Mouse (Mus musculus) testis, postnatal 10 days (tissue): ENCODE measurements around the gene Atp7b.

Experiments used
- DNase-seq: peaks from one replicate; pipeline ENCODE4 v3.0.0; 2021; ENCODE audit warnings: low spot score

Gene Atp7b

GRCm38 (mm10) chr8:22025241-22025640, 34.9 kb downstream of the Atp7b start:
- DNase-seq = no peak

DNA sequence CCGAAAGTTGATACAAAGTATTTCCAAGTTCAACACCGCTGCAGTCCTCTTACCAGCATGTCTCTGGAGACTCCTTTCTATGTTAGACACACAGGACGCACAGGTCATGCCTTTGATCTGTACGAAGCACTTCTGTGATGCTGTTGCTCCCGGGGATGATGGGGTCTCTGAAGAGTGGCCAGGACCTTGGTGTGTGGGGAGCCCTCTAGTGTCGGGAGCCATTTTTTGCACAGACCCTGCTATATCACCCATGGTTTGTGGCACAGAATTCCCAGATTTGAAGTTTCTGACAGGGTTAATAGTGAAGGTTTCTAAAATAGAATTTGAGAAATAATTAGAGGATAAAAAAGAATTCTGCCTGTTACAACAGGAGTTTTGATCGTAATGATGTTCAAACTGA, 37.9 kb downstream of the Atp7b start:
- no peak for DNase-seq

DNA sequence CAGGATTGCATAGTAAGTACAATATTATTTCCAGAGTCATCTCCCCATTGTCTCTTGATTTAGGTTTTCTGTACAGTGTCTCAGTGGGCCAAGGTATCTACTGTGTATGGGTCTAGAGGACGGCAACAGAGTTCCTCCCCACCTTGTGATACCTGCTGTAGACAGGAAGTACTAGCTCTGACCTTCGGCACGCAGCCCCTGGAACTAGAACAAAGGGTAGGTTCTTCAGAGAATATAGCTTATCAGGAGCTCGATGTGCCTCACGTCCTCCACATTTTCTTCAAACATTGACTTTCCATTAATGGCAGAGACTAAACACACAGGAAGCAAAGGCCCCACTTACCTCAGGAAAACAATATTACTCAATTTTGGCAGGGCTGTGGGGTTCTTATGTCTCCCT, 40.6 kb downstream of the Atp7b start:
- DNase-seq = no peak

GRCm38 (mm10) chr8:22017731-22018130, 42.4 kb downstream of the Atp7b start:
- DNase-seq = no peak

DNA sequence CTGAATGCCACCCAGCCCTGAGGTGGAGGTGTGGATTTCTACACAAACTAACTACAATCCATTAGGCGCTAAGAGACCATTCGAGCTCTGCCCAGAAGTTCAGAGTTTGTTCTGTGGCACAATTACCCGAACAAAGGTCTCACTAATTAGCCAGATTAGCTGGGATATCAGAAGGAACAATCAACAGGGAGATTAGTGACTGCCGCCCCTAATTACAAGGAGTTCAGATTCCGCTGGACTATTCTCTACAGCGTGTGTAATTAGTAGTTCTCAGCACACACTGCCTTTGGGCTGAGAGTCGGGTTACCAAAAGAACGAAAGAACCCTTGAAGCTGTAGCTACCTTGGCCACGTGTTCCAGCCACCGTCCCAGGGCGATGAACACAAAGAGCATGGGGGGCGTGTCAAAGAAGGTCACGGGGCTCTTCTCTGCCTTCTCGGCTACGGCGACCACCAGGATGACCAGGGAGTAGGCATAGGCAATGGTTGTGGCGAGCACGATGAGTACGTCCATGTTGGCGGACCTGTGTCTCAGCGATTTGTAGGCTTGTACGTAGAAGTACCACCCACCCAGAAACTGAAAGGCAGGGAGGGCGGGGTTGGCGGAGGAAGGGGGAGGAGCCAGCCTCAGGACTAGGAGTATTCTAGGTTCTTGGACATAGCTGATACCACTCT, 46.9 kb downstream of the Atp7b start:
- no peak for DNase-seq

DNA sequence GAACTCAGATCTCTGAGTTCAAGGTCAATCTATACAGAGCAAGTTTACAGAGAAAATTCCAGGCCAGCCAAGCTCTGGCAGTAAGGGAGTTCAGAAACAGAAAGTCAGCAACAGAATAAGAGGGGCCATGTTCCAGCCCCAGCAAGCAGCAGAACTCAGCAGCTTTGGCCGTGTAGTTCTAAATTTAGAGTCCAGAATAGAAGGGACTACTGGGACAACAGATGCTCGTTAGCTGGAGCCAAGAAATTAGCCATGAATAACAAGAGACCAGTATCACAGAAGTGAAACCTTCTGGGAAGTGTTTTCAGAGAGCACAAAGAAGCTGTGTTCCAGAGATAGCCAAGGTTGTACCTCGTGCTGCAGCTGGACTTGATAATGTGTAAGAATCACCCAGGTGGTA, 50.7 kb downstream of the Atp7b start:
- no peak for DNase-seq

DNA sequence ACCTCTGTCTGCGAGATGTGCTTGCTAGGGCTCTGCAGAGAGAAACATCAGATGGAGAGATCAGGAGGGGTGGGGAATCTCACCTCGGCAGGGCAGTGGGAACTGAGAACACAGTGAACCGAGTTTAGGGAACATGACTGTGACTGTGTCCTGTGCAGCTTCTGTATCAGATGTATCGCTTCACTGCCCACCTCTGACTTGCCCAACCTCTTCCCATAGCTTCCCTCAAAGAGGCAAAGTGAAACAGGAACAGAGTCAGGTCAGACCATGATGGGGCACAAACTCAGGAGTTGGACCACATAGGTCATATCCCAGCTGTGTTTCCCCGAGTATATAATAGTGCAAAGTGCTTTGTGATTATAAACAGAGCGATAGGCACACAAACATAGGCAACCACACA, 53.7 kb downstream of the Atp7b start:
- DNase-seq = no peak

DNA sequence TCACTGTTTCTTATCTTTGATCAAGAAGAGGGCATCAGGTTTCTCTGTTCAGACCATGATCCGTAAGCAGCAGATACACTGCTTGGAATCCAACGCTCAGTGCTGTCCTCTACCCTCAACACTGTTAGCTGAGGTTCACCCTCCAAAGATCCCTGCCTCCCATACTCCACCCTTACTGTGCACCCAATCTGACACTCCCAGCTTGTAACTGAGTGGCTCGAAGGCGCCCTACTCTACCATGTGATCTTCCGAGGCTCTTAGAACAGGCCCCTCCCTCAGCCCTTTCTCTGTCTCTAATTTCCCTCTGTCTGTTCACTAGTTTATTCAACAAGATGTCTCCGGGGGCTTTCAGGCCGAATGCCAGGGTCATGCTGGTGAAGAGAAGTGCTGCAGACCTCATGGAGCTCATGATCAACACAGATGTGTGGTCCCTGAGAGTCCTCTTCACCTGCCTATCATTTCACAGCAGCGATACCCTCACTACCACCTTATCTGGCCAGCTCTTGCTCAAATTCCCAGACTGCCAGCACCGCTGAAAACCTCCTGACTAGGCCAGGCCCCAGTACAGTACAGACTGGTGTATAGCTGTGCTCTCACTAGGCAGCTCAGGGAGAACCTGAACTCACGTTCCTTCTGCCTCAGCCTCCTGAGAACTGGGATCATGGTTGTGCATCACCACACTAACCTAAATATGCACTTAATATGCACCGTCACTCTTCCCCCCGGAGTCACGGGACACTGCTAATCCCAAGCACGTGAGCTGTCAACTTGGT, 55.2 kb downstream of the Atp7b start:
- no peak for DNase-seq

DNA sequence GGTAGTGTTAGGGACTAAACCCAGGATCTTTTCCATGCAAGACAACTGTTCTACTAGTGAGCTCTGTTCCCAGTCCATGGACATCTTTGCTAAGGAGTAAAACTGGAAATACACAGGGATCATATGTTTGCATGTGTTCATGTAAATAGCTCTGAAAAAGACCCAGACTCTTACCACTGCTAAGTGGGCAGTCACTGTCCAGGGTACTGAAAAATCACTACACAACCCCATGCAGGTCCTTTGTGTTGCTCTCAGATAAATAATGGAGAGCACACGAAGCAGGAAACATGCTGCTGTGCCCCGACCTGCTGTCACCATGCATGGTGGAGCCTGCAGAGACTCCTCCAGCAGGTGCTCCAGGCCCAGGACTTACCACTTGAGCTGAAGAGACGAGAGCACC, 64.9 kb downstream of the Atp7b start:
- no peak for DNase-seq

DNA sequence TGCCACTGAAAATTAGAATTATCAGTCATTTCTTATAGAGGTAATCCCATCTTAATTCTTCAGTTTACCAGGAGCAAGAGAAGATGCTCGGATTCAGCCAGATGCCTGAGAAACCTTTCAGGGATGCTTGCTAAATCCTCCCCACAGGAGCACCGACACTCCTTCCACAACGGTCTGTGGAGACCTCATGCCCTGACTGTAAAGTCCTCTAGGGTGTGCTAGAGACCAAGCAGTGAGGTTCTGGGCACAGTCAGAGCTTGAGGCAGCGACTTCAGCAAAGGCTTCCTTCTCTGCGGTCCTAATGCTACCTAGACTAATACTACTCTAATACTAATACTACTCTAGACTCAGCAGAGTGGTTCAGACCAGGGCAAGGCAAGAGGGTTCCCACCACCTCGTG, 67.9 kb downstream of the Atp7b start:
- no peak for DNase-seq

GRCm38 (mm10) chr8:21981664-21982337, 78.3 kb downstream of the Atp7b start:
- DNase-seq = no peak

GRCm38 (mm10) chr8:21978193-21978592, 81.9 kb downstream of the Atp7b start:
- no peak for DNase-seq

DNA sequence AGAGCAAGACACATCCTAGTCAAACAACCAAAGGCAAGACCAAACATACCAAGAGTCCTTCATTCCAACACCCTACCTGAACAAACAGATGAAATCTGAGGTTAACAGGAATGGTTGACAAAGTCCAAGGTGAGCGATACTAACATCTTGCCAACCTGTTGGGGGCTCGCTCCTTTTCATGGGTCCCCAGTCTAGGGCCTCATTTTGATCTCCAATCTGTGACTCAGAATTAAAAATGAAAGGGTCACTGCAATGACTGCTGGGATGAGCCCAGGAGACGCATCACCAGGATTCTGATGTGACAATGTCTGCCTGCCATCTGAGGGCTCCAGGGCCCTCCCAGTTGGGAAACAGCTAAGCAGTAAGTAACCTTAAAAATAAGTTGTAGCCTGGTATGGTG, 90.6 kb downstream of the Atp7b start, which contains the start of gene Ccdc70:
Gene Ccdc70, plus strand, starts transcription at position 301 of the 400 bp plus-strand sequence.
- no peak for DNase-seq

DNA sequence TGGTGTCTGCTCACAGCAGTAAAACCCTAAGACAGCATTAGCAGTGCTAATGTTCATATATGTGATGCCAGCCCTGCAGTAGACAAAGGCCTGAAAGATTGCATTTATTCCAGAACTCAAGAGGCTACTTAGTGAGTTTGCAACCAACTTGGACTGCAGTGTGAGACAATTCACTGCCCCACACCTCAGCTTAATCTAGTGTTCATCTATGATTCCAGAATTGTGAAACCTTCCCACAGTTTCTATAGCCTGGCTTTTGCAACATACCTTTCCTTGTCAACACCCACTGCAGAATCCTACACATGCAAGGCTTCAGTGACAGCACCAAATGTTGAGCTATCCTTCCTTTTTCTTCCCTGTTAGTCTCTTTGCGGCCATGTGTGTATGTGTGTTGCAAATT, 93.5 kb downstream of the Atp7b start:
- DNase-seq = no peak

- no peak for DNase-seq
Measured at GRCm38 (mm10) chr8:21958414-21958813, 101.7 kb downstream of the Atp7b start, which contains the start of gene Fam90a1a. TSS of gene Fam90a1a (plus strand) at chr8:21958714.

DNA sequence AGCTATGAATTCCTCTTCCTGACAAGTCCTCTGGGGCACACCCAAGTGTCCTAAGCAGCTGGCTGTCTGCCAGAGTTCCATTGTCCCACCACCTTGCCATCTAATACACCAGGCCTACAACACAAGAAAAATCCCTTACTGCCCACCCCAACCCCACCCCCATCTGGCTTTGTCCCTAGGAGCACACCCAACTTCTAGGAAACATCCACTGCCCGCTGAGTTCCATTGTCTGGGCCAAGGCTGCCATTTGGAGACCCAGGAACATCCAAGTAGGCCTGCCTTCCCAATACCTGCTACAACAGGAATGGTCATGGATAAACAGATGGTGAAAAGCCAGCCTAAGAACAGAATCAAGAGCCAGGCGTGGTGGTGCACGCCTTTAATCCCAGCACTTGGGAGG, 103.8 kb downstream of the Atp7b start:
- no peak for DNase-seq

- peak; percentile 49 for DNase-seq
Measured at GRCm38 (mm10) chr8:21955321-21955720, 104.8 kb downstream of the Atp7b start.

GRCm38 (mm10) chr8:21947311-21948017, 112.6 kb downstream of the Atp7b start:
- DNase-seq = no peak

GRCm38 (mm10) chr8:21946462-21946861, 113.6 kb downstream of the Atp7b start, which contains the start of gene Defb13:
TSS of gene Defb13 (plus strand) at chr8:21946762.
- DNase-seq = no peak
